Mouse (Mus musculus): ENCODE results near the gene Nectin1. TPM values are rescaled to one million over a fixed set of nuclear protein-coding genes. Genes with fewer than 3 reads are reported as not detected.

Gene Nectin1
- polyA plus RNA-seq, 1 experiment from 2014 or later: 7.4 TPM

DNA sequence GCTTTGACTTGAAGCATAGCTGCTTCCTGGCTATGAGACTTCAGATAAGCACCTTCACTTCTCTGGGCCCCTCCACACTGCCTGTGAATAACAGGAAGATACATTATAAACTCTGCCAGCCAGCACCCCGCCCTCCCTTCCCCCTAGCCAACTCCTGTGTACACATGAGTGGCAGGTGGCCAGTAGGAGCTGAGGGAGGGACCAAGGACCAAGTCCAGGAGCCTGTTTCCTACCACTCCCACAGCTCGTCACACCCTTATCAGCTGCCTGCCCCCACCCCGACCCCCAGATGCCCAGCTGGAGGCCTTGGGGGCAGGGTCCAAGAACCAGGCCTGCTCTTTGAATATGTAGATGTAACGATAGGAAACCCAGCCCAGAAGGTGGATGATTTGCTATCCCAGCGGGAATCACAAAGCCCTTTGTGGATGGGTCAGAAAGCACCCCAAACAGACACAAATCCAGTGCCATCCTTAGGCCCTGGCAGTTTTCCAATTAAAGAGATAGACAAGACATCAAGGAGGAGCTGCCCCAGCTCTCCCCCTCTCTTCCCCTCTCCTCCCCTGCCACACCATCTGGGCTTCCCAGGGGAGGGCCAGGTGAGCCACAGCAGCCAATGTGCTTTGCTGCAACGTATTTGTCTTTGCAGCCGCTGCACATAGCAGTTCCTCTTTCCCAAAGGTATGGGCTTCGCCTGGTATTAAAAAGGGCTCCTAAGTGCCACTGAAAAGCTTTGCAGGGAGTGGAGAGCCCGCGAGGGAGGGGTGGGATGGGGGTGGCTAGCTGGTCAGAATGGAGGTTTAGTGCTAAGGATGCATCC lies 14.1 kb upstream of the Nectin1 start:
- H3K27me3 ChIP-seq (ENCODE audit: poor library complexity, severe bottlenecking): peaks cover 28% of the 10 kb centered on the region
- H3K4me1 ChIP-seq: peaks cover 31% of the 10 kb centered on the region
- H3K36me3 ChIP-seq (replicated peaks): no peaks in the 10 kb centered on the region
- no peak for DNase-seq (ENCODE audit: extremely low spot score, low spot score)
- H3K27ac ChIP-seq: peak overlapping the region; percentile 64
- no peak overlapping the region for H3K4me3 ChIP-seq
- no peaks in the 10 kb centered on the region for H3K9me3 ChIP-seq
- 16% methylated on average over 10 of the region's 10 CpGs for WGBS

DNA sequence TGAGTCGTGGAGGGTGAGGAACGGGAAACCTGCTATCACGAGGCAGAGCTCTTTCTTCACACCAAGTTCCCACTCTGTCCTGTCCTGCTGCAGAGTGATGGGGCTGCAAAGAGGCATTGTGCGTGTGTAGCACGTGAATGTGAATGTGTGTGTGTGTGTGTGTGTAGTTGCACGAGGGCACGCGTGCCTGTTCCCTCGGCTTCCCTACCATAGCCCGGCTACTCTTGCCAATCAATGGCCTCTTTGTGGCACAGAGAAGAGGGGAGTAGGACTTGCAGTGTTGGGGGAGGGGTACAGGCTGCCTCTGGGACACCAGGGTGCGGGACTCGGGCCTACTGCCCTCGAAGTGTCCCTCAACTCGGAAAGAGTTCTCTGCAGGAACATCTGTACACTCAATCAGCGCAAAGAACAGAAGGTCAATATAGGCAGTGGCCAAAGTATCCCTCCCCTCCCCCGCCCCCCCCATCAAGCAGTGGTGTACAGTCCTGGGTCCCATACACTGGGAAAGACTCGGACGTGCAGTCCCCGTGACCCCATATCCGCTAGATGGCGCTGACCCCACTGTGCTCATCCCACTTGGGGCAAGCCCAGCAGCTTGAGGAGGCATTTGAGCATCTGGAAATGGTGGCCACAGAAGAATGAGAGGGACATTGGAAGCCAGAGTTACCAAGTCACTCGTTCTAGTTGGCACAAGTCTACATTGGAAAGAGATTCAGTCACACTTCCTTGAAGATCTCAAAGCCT lies 13.3 kb upstream of the Nectin1 start:
- H3K9me3 ChIP-seq: no peaks in the 10 kb centered on the region
- DNase-seq (ENCODE audit: extremely low spot score, low spot score): peak; percentile 65
- H3K36me3 ChIP-seq (replicated peaks): no peaks in the 10 kb centered on the region
- H3K4me3 ChIP-seq: no peak overlapping the region
- 12% methylated on average over 22 of the region's 22 CpGs for WGBS
- H3K27me3 ChIP-seq (ENCODE audit: poor library complexity, severe bottlenecking): peaks cover 28% of the 10 kb centered on the region
- H3K27ac ChIP-seq: peak overlapping the region; percentile 64
- H3K4me1 ChIP-seq: peaks cover 31% of the 10 kb centered on the region

DNA sequence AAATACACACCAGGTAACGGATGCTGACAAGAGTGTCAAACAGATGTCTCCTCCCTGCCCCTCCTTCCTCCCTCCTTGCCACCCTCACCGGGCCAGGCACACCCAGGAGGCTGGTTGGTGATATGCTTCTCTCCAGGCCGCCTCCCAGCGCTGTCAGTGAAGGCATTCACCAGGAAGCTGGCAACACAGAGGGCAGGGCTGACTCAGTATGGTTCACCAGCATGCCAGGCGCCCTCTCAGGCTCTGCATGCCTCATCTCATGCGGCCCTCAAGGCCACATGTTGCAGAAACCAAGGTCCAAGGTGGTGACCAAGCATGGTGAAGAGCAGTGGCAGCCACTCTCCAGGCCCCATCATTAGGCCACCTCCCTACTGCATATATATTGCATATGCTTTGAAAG lies 11.9 kb upstream of the Nectin1 start:
- H3K27ac ChIP-seq: no peak overlapping the region
- no peaks in the 10 kb centered on the region for H3K36me3 ChIP-seq (replicated peaks)
- peaks cover 28% of the 10 kb centered on the region for H3K27me3 ChIP-seq (ENCODE audit: poor library complexity, severe bottlenecking)
- 85% methylated on average over 6 of the region's 6 CpGs for WGBS
- no peaks in the 10 kb centered on the region for H3K9me3 ChIP-seq
- H3K4me3 ChIP-seq: no peak overlapping the region
- peaks cover 32% of the 10 kb centered on the region for H3K4me1 ChIP-seq
- no peak for DNase-seq (ENCODE audit: extremely low spot score, low spot score)

DNA sequence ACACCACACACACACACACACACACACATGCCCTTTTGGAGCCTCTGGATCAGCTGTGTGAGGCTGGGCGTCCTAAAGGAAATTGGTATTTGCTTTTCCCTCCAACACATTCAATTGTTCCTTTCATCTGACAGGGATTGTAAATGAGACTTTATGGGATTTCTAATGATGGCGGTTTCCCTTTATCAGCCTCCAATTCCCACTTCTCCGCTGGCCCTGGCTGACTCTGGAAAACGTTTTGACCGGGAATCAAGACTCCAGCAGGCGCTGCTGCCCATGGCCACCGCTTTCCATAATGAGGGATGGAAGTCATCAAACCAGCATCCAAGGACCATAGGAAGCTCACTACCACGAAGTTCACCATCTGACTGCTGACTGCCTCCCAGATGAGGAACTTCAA lies 11.1 kb upstream of the Nectin1 start:
- Histone ChIP-seq H3K36me3 (replicated peaks) (no peaks in the 10 kb centered on the region), H3K9me3 (no peaks in the 10 kb centered on the region), H3K27me3 (ENCODE audit: poor library complexity, severe bottlenecking) (peaks cover 28% of the 10 kb centered on the region), H3K27ac (no peak overlapping the region), H3K4me3 (no peak overlapping the region), H3K4me1 (peaks cover 40% of the 10 kb centered on the region)
- 72% methylated on average over 8 of the region's 8 CpGs for WGBS
- no peak for DNase-seq (ENCODE audit: extremely low spot score, low spot score)

DNA sequence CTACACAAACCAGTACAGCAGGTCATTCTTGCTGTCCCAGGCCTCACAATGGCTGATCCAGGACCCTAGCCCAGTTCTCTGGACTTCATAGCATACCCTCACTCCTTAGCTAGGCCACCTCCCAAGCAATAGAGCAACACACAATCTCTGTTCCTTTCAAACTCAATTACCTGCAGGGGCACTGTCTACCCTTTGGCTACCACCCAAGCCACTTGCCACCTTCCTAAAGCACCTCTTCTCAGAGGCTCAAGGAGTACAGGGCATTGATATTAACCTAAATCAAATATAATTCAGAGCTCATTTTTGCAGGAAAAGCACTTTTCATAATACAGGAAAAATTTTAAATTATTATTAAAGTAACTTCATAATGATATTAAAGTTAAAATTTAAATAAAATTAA lies 8.8 kb upstream of the Nectin1 start:
- no peak for DNase-seq (ENCODE audit: extremely low spot score, low spot score)
- Histone ChIP-seq H3K36me3 (replicated peaks) (no peaks in the 10 kb centered on the region), H3K27ac (no peak overlapping the region), H3K9me3 (no peaks in the 10 kb centered on the region), H3K27me3 (ENCODE audit: poor library complexity, severe bottlenecking) (peaks cover 17% of the 10 kb centered on the region), H3K4me1 (peaks cover 52% of the 10 kb centered on the region), H3K4me3 (no peak overlapping the region)

DNA sequence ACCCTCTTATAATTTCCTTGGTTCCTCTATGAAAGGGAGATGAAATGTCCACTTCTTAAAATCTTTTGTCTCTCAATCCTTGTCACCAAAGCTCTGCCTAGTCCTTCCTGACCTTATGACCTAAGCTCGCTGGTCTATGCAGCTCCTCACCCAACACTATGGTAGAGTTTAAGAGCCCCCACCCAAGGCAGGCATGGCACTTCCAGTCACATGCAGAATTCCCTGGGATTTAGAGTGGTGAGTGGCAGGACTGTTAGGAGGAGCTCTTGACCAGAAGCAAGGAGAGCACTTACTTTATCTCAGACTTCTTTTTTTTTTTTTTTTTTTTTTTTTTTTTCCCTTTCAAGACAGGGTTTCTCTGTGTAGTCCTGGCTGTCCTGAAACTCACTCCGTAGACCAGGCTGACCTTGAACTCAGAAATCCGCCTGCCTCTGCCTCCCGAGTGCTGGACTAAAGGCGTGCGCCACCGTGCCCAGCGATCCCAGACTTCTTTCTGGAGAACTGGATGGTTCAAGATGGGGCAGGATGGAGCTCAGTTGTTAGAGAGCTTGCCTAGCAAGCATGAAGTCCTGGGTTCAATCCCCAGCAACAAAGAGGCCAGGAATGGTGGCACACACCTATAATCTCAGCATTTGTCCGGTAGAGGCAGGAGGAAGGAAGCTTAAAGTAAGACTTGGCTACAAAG lies 7.6 kb upstream of the Nectin1 start:
- DNase-seq (ENCODE audit: extremely low spot score, low spot score): no peak
- H3K4me1 ChIP-seq: peaks cover 44% of the 10 kb centered on the region
- H3K27ac ChIP-seq: no peak overlapping the region
- WGBS: 90% methylated on average over 9 of the region's 9 CpGs
- peaks cover 11% of the 10 kb centered on the region; the same call in 1 of the 2 replicates for H3K27me3 ChIP-seq (ENCODE audit: poor library complexity, severe bottlenecking)
- no peaks in the 10 kb centered on the region for H3K36me3 ChIP-seq (replicated peaks)
- H3K9me3 ChIP-seq: no peaks in the 10 kb centered on the region
- no peak overlapping the region for H3K4me3 ChIP-seq

DNA sequence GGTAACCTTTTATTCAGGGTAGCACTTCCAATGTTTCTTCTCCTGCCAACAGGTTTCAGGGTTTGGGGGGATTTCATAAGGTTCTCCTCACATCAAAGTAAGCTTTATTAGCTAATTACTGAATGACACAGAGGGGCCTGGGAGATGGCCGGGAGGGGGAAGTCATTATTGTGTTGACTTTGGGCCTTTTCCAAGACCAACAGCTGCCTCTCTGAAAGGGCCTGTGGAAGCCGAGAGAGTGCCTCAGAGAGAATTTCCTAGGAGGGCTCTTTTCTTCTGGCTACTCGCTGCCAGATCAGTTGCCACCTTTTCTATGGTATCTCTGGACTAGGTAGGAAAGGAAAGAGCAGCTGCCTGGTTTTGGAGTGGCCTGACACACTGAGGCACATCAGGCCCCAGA lies 6.5 kb upstream of the Nectin1 start:
- Histone ChIP-seq H3K4me1 (peaks cover 44% of the 10 kb centered on the region), H3K36me3 (replicated peaks) (no peaks in the 10 kb centered on the region), H3K9me3 (no peaks in the 10 kb centered on the region), H3K4me3 (0 out of 2 replicates have a peak overlapping the region, but pooled peaks have one; percentile 38), H3K27me3 (ENCODE audit: poor library complexity, severe bottlenecking) (peaks cover 15% of the 10 kb centered on the region; the same call in 1 of the 2 replicates), H3K27ac (0 out of 2 replicates have a peak overlapping the region, but pooled peaks have one; percentile 56)
- DNase-seq (ENCODE audit: extremely low spot score, low spot score): no peak
- WGBS: 13% methylated on average over 3 of the region's 3 CpGs

DNA sequence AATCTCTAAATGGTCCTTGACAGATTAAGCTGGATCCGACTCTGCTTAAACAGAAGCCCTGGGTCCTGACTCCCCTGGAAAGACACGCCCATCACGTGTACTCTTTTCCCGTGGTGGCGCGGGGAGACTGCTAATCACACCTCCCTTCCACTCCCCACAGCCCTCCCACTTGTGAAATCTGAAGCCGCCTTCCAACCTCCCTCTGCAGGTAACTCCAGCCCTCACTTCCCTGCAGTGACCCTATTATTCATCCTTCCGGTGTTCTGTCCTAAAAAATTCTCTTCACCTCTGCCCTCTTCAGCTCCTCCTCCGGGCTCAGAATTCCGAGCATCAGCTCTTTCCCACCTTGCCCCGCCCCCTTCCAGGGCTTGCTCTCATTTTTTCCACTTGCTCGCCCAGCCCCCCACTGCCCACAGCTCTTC lies 5.9 kb upstream of the Nectin1 start:
- Histone ChIP-seq H3K36me3 (replicated peaks) (no peaks in the 10 kb centered on the region), H3K27ac (peak overlapping the region; percentile 56), H3K9me3 (no peaks in the 10 kb centered on the region), H3K4me3 (peak overlapping the region; percentile 38), H3K4me1 (peaks cover 50% of the 10 kb centered on the region), H3K27me3 (ENCODE audit: poor library complexity, severe bottlenecking) (peaks cover 15% of the 10 kb centered on the region; the same call in 1 of the 2 replicates)
- DNase-seq (ENCODE audit: extremely low spot score, low spot score): peak; percentile 44
- under 1% methylated on average over 12 of the region's 12 CpGs for WGBS

DNA sequence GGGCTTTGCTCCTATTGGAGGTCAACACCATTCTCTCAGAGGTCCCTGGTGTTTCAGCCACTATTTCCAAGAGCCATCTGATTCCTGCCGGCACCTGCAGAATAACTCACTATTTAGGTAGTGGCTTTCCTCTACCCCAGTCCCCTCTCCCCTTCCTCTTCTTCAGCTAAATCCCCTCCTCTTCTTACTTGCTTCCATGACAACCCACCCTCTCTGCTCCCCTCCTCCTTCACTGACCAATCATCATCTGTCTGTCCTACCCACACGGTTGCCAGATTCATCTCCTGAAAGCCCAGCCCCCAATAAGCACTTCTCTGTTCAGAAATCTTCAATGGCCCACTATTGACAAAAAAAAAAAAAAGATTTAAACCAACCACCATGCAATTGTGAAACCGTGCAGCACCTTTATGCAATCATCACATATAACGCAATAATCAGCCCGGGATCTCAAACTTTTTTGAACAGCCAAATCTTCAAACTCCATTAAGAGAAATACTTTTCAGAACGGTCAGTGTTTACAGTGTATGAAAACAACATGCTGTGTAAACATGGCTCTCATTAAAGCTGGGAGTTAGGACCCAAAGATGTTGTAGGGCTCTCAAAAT lies 5.2 kb upstream of the Nectin1 start:
- Histone ChIP-seq H3K36me3 (replicated peaks) (no peaks in the 10 kb centered on the region), H3K4me1 (peaks cover 55% of the 10 kb centered on the region), H3K9me3 (no peaks in the 10 kb centered on the region), H3K27ac (peak overlapping the region; percentile 56), H3K27me3 (ENCODE audit: poor library complexity, severe bottlenecking) (peaks cover 15% of the 10 kb centered on the region; the same call in 1 of the 2 replicates), H3K4me3 (peak overlapping the region; percentile 38)
- 26% methylated on average over 6 of the region's 6 CpGs for WGBS
- no peak for DNase-seq (ENCODE audit: extremely low spot score, low spot score)

DNA sequence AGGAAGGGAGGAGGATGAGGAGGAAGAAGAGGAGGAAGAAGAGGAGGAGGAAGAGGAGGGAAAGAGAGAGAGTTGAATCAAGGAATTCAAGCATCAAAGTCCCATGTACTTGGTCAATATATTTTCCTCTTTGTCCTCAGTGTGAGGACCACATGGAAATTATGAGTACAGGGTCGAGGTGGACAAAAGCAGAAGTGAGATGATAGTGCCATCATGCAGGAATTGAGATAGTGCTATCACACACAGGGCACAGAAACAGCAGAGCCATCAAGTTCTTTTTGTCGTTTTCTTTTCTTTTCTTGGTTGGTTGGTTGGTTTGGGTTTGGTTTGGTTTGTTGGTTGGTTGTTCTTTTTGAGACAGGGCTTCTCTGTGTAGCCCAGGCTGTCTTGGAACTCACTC lies 2.5 kb upstream of the Nectin1 start:
- 86% methylated on average over 2 of the region's 2 CpGs for WGBS
- Histone ChIP-seq H3K27me3 (ENCODE audit: poor library complexity, severe bottlenecking) (peaks cover 23% of the 10 kb centered on the region), H3K4me3 (no peak overlapping the region), H3K27ac (no peak overlapping the region), H3K9me3 (no peaks in the 10 kb centered on the region), H3K36me3 (replicated peaks) (no peaks in the 10 kb centered on the region), H3K4me1 (peaks cover 64% of the 10 kb centered on the region)
- no peak for DNase-seq (ENCODE audit: extremely low spot score, low spot score)

DNA sequence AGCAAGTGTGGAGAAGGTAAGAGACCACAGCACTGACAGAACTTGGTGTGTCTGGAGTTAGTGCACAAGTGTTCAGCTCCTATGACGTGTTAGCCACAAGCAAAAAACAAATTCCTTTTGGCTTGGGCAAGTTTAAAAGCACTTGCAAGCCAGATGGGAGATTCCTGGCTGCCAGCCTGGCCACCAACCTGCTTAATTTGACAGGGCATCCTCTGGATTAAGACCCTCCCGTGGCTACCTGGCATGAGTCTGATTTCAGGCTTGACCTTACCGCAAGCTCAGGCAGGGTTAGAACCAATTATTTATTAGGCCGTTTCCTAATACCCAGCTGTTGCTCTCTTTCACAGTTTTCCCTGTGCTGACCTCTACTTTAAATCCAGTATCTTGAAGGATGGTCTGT lies 1.7 kb upstream of the Nectin1 start:
- Histone ChIP-seq H3K4me1 (peaks cover 68% of the 10 kb centered on the region), H3K4me3 (no peak overlapping the region), H3K27ac (peak overlapping the region; percentile 97; the same call in 1 of the 2 replicates), H3K36me3 (replicated peaks) (no peaks in the 10 kb centered on the region), H3K9me3 (no peaks in the 10 kb centered on the region), H3K27me3 (ENCODE audit: poor library complexity, severe bottlenecking) (peaks cover 31% of the 10 kb centered on the region)
- no peak for DNase-seq (ENCODE audit: extremely low spot score, low spot score)
- WGBS: 78% methylated on average over 4 of the region's 4 CpGs

DNA sequence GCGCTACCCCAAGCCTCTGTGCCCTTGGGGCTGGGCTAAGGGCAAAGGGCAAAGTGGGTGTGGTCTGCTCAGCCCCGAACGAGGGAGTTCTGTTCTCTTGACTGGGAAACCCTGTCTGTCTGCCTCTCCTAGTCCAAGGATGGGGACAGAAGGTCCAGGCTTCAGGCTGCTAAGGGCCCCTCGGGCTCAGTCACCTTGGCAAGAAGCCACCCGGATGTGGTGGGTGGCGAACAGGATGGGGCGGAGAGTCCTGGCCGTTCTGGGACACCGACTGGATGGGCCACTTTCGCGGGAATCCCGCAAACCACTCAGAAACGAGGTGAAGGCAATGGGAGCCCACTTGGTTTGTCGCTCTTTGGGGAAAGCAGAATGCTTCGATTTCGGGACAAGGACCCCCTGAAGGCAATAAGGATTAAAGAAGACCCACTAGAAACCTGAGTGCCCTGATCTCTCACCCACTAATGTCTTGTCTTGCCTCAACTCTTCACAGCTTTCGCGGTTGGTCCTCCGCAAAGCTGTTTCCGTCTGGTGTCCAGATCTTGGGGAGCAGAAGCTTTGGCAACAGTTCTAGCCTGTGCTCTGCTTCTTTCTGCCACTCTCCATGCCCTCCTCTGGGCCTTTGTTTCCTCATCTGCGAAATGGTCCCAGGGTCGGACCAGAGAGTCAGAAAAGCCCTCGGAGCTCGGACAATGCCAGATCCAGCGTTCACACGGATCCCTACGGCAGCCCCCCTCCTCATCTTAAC lies 710 bp upstream of the Nectin1 start:
- peak; percentile 43 for DNase-seq (ENCODE audit: extremely low spot score, low spot score)
- WGBS: under 1% methylated on average over 27 of the region's 27 CpGs
- Histone ChIP-seq H3K27me3 (ENCODE audit: poor library complexity, severe bottlenecking) (peaks cover 39% of the 10 kb centered on the region), H3K36me3 (replicated peaks) (no peaks in the 10 kb centered on the region), H3K27ac (peak overlapping the region; percentile 97), H3K4me3 (peak overlapping the region; percentile 79), H3K4me1 (peaks cover 68% of the 10 kb centered on the region), H3K9me3 (no peaks in the 10 kb centered on the region)
